Mouse (Mus musculus) G1E (cell line): Measurements from ENCODE around the gene Rhod.

Experiments used
- CTCF ChIP-seq: IDR thresholded peaks from 2 replicates; pipeline ENCODE4 v1.5.1; 2012; ENCODE audit warnings: low read depth, low read length, inconsistent platforms, mixed read lengths
- GATA1 ChIP-seq: IDR thresholded peaks from 2 replicates; pipeline ENCODE4 v1.6.1; 2012; ENCODE audit warnings: borderline replicate concordance, low read length, inconsistent platforms, mixed read lengths
- TAL1 ChIP-seq: conservative IDR thresholded peaks from 2 replicates; pipeline ENCODE4 v1.6.1; 2012; ENCODE audit warnings: low read depth, low read length, inconsistent platforms, mixed read lengths

- no peak for TF ChIP-seq CTCF
- no peak for TF ChIP-seq GATA1
- TF ChIP-seq TAL1, result no peak
Observed at GRCm38 (mm10) chr19:4474739-4475138, 35.5 kb upstream of the Rhod start.
